Mouse (Mus musculus): ENCODE data around the gene Rab3gap1.

- no peak for TF ChIP-seq POLR2A (IDR thresholded peaks at IDR 0.05; ENCODE audit: borderline replicate concordance, low read depth, low read length)
- TF ChIP-seq CTCF (IDR thresholded peaks at IDR 0.05; ENCODE audit: low read depth, low read length): no peak
These were observed 74.9 kb downstream of the Rab3gap1 start for GRCm38 (mm10) chr1:127943516-127943915.

Measured in bone marrow macrophage, adult 2 months (primary cell).